Mouse (Mus musculus): ENCODE measurements around the gene Klhl5. TPM values are rescaled to one million over a fixed set of nuclear protein-coding genes. Genes with fewer than 3 reads are reported as not detected.

Gene Klhl5
- polyA plus RNA-seq, 1 experiment from 2014 or later, result 42.8 TPM

GRCm38 (mm10) chr5:65074693-65075092 lies 32.6 kb upstream of the Klhl5 start:
- no peaks in the 10 kb centered on the region for H3K4me1 ChIP-seq (replicated peaks; ENCODE audit: control insufficient read depth, insufficient read depth, low read length)
- ATAC-seq (replicated peaks; ENCODE audit: low FRiP score) (no peak), DNase-seq (ENCODE audit: low spot score) (no peak)
- no peaks in the 10 kb centered on the region for H3K9me3 ChIP-seq (ENCODE audit: control insufficient read depth, low read length)
- H3K9ac ChIP-seq (ENCODE audit: low read length), result no peak overlapping the region
- H3K4me2 ChIP-seq (ENCODE audit: low read depth, low read length, severe bottlenecking), result no peak overlapping the region
- no peak overlapping the region for H3K27ac ChIP-seq (ENCODE audit: low read depth, low read length)
- H3K4me3 ChIP-seq (ENCODE audit: low read depth, low read length), result no peak overlapping the region
- H3K27me3 ChIP-seq (ENCODE audit: control insufficient read depth, insufficient read depth, low read length), result no peaks in the 10 kb centered on the region
- H3K36me3 ChIP-seq (ENCODE audit: control insufficient read depth, insufficient read depth, low read length), result no peaks in the 10 kb centered on the region
- 67% methylated on average over 7 of the region's 7 CpGs for WGBS

- H3K9me3 ChIP-seq (ENCODE audit: control insufficient read depth, low read length), result no peaks in the 10 kb centered on the region
Observed at GRCm38 (mm10) chr5:65076087-65076486, 31.3 kb upstream of the Klhl5 start.

GRCm38 (mm10) chr5:65076748-65077147 lies 30.6 kb upstream of the Klhl5 start:
- no peaks in the 10 kb centered on the region for H3K4me1 ChIP-seq (replicated peaks; ENCODE audit: control insufficient read depth, insufficient read depth, low read length)
- no peak overlapping the region for H3K4me3 ChIP-seq (ENCODE audit: low read depth, low read length)
- ATAC-seq (replicated peaks; ENCODE audit: low FRiP score) (no peak), DNase-seq (ENCODE audit: low spot score) (no peak)
- no peak overlapping the region for H3K27ac ChIP-seq (ENCODE audit: low read depth, low read length)
- WGBS, result 59% methylated on average over 3 of the region's 3 CpGs
- no peaks in the 10 kb centered on the region for H3K27me3 ChIP-seq (ENCODE audit: control insufficient read depth, insufficient read depth, low read length)
- H3K9me3 ChIP-seq (ENCODE audit: control insufficient read depth, low read length), result no peaks in the 10 kb centered on the region
- H3K4me2 ChIP-seq (ENCODE audit: low read depth, low read length, severe bottlenecking), result no peak overlapping the region
- H3K36me3 ChIP-seq (ENCODE audit: control insufficient read depth, insufficient read depth, low read length), result no peaks in the 10 kb centered on the region
- no peak overlapping the region for H3K9ac ChIP-seq (ENCODE audit: low read length)

More at GRCm38 (mm10) chr5:65076087-65076486, 31.3 kb upstream of the Klhl5 start:
- H3K36me3 ChIP-seq (ENCODE audit: control insufficient read depth, insufficient read depth, low read length), result no peaks in the 10 kb centered on the region
- H3K27ac ChIP-seq (ENCODE audit: low read depth, low read length), result no peak overlapping the region
- H3K4me2 ChIP-seq (ENCODE audit: low read depth, low read length, severe bottlenecking), result no peak overlapping the region
- ATAC-seq (replicated peaks; ENCODE audit: low FRiP score) (no peak), DNase-seq (ENCODE audit: low spot score) (no peak)
- no peaks in the 10 kb centered on the region for H3K4me1 ChIP-seq (replicated peaks; ENCODE audit: control insufficient read depth, insufficient read depth, low read length)
- H3K9ac ChIP-seq (ENCODE audit: low read length), result no peak overlapping the region
- WGBS, result 78% methylated on average over 2 of the region's 2 CpGs
- no peak overlapping the region for H3K4me3 ChIP-seq (ENCODE audit: low read depth, low read length)
- no peaks in the 10 kb centered on the region for H3K27me3 ChIP-seq (ENCODE audit: control insufficient read depth, insufficient read depth, low read length)

GRCm38 (mm10) chr5:65078081-65078480 lies 29.3 kb upstream of the Klhl5 start:
- 97% methylated on average over 4 of the region's 4 CpGs for WGBS
- Histone ChIP-seq H3K4me3 (ENCODE audit: low read depth, low read length) (no peak overlapping the region), H3K4me2 (ENCODE audit: low read depth, low read length, severe bottlenecking) (no peak overlapping the region)

GRCm38 (mm10) chr5:65079881-65080280 lies 27.5 kb upstream of the Klhl5 start:
- Histone ChIP-seq H3K4me3 (ENCODE audit: low read depth, low read length) (no peak overlapping the region), H3K36me3 (ENCODE audit: control insufficient read depth, insufficient read depth, low read length) (no peaks in the 10 kb centered on the region), H3K4me2 (ENCODE audit: low read depth, low read length, severe bottlenecking) (no peak overlapping the region), H3K4me1 (replicated peaks; ENCODE audit: control insufficient read depth, insufficient read depth, low read length) (no peaks in the 10 kb centered on the region), H3K9me3 (ENCODE audit: control insufficient read depth, low read length) (no peaks in the 10 kb centered on the region), H3K27me3 (ENCODE audit: control insufficient read depth, insufficient read depth, low read length) (no peaks in the 10 kb centered on the region), H3K9ac (ENCODE audit: low read length) (no peak overlapping the region), H3K27ac (ENCODE audit: low read depth, low read length) (no peak overlapping the region)
- DNase-seq (ENCODE audit: low spot score) (no peak), ATAC-seq (replicated peaks; ENCODE audit: low FRiP score) (no peak)
- WGBS, result 62% methylated on average over 9 of the region's 9 CpGs

More at GRCm38 (mm10) chr5:65078081-65078480, 29.3 kb upstream of the Klhl5 start:
- no peaks in the 10 kb centered on the region for H3K4me1 ChIP-seq (replicated peaks; ENCODE audit: control insufficient read depth, insufficient read depth, low read length)
- no peaks in the 10 kb centered on the region for H3K36me3 ChIP-seq (ENCODE audit: control insufficient read depth, insufficient read depth, low read length)
- ATAC-seq (replicated peaks; ENCODE audit: low FRiP score) (no peak), DNase-seq (ENCODE audit: low spot score) (no peak)
- no peaks in the 10 kb centered on the region for H3K27me3 ChIP-seq (ENCODE audit: control insufficient read depth, insufficient read depth, low read length)
- no peak overlapping the region for H3K27ac ChIP-seq (ENCODE audit: low read depth, low read length)
- no peaks in the 10 kb centered on the region for H3K9me3 ChIP-seq (ENCODE audit: control insufficient read depth, low read length)
- H3K9ac ChIP-seq (ENCODE audit: low read length), result no peak overlapping the region

GRCm38 (mm10) chr5:65081836-65082235 lies 25.5 kb upstream of the Klhl5 start:
- no peak overlapping the region for H3K27ac ChIP-seq (ENCODE audit: low read depth, low read length)
- no peaks in the 10 kb centered on the region for H3K27me3 ChIP-seq (ENCODE audit: control insufficient read depth, insufficient read depth, low read length)
- H3K9ac ChIP-seq (ENCODE audit: low read length), result no peak overlapping the region
- no peak for DNase-seq (ENCODE audit: low spot score)
- H3K36me3 ChIP-seq (ENCODE audit: control insufficient read depth, insufficient read depth, low read length), result no peaks in the 10 kb centered on the region
- H3K4me1 ChIP-seq (replicated peaks; ENCODE audit: control insufficient read depth, insufficient read depth, low read length), result no peaks in the 10 kb centered on the region
- H3K4me3 ChIP-seq (ENCODE audit: low read depth, low read length), result no peak overlapping the region
- no peak overlapping the region for H3K4me2 ChIP-seq (ENCODE audit: low read depth, low read length, severe bottlenecking)
- H3K9me3 ChIP-seq (ENCODE audit: control insufficient read depth, low read length), result no peaks in the 10 kb centered on the region
- 76% methylated on average over 4 of the region's 4 CpGs for WGBS
- ATAC-seq (replicated peaks; ENCODE audit: low FRiP score), result no peak

- Histone ChIP-seq H3K4me2 (ENCODE audit: low read depth, low read length, severe bottlenecking) (no peak overlapping the region), H3K9me3 (ENCODE audit: control insufficient read depth, low read length) (no peaks in the 10 kb centered on the region), H3K4me1 (replicated peaks; ENCODE audit: control insufficient read depth, insufficient read depth, low read length) (no peaks in the 10 kb centered on the region), H3K9ac (ENCODE audit: low read length) (no peak overlapping the region), H3K27ac (ENCODE audit: low read depth, low read length) (no peak overlapping the region), H3K36me3 (ENCODE audit: control insufficient read depth, insufficient read depth, low read length) (no peaks in the 10 kb centered on the region), H3K4me3 (ENCODE audit: low read depth, low read length) (no peak overlapping the region), H3K27me3 (ENCODE audit: control insufficient read depth, insufficient read depth, low read length) (no peaks in the 10 kb centered on the region)
- ATAC-seq (replicated peaks; ENCODE audit: low FRiP score) (no peak), DNase-seq (ENCODE audit: low spot score) (no peak)
- 86% methylated on average over 6 of the region's 6 CpGs for WGBS
Observed at GRCm38 (mm10) chr5:65086522-65086921, 20.8 kb upstream of the Klhl5 start.

- Histone ChIP-seq H3K27ac (ENCODE audit: low read depth, low read length) (no peak overlapping the region), H3K4me2 (ENCODE audit: low read depth, low read length, severe bottlenecking) (no peak overlapping the region), H3K4me3 (ENCODE audit: low read depth, low read length) (no peak overlapping the region), H3K9me3 (ENCODE audit: control insufficient read depth, low read length) (no peaks in the 10 kb centered on the region), H3K9ac (ENCODE audit: low read length) (no peak overlapping the region), H3K36me3 (ENCODE audit: control insufficient read depth, insufficient read depth, low read length) (no peaks in the 10 kb centered on the region), H3K4me1 (replicated peaks; ENCODE audit: control insufficient read depth, insufficient read depth, low read length) (no peaks in the 10 kb centered on the region), H3K27me3 (ENCODE audit: control insufficient read depth, insufficient read depth, low read length) (no peaks in the 10 kb centered on the region)
- DNase-seq (ENCODE audit: low spot score) (no peak), ATAC-seq (replicated peaks; ENCODE audit: low FRiP score) (no peak)
- WGBS, result 81% methylated on average over 3 of the region's 3 CpGs
Observed at GRCm38 (mm10) chr5:65089707-65090106, 17.6 kb upstream of the Klhl5 start.

- Histone ChIP-seq H3K36me3 (ENCODE audit: control insufficient read depth, insufficient read depth, low read length) (no peaks in the 10 kb centered on the region), H3K4me2 (ENCODE audit: low read depth, low read length, severe bottlenecking) (no peak overlapping the region), H3K9ac (ENCODE audit: low read length) (no peak overlapping the region), H3K4me3 (ENCODE audit: low read depth, low read length) (no peak overlapping the region), H3K27me3 (ENCODE audit: control insufficient read depth, insufficient read depth, low read length) (no peaks in the 10 kb centered on the region), H3K4me1 (replicated peaks; ENCODE audit: control insufficient read depth, insufficient read depth, low read length) (no peaks in the 10 kb centered on the region), H3K9me3 (ENCODE audit: control insufficient read depth, low read length) (no peaks in the 10 kb centered on the region), H3K27ac (ENCODE audit: low read depth, low read length) (no peak overlapping the region)
- ATAC-seq (replicated peaks; ENCODE audit: low FRiP score) (no peak), DNase-seq (ENCODE audit: low spot score) (no peak)
- WGBS, result 80% methylated on average over 11 of the region's 11 CpGs
Observed at GRCm38 (mm10) chr5:65091184-65091858, 16.0 kb upstream of the Klhl5 start.
